Mouse (Mus musculus) ES-Bruce4 (cell line): ENCODE measurements at regions not wholly inside any gene's neighbourhood (a gene's known extent, or its start where the extent isn't known, plus 50 kb on each side); places are given as distances from the start of the nearest gene placed in this dataset.
A peak's percentile ranks its signal among the peaks of the same experiment; 100 is the strongest.

Experiments used
- H3K27ac ChIP-seq: 2 replicates; pipeline ENCODE4 v1.5.1; 2012; ENCODE audit warnings: low read length, inconsistent platforms; ENCODE audit not compliant: insufficient read depth
- H3K27me3 ChIP-seq: 2 replicates; pipeline ENCODE4 v1.6.1; 2012; ENCODE audit warnings: mild to moderate bottlenecking, low read length, inconsistent platforms; ENCODE audit not compliant: control insufficient read depth, poor library complexity, insufficient read depth, severe bottlenecking
- H3K36me3 ChIP-seq: 2 replicates; pipeline ENCODE4 v1.6.1; 2012; ENCODE audit warnings: inconsistent platforms, mild to moderate bottlenecking, low read length, moderate library complexity; ENCODE audit not compliant: control insufficient read depth, poor library complexity, insufficient read depth, severe bottlenecking
- H3K4me1 ChIP-seq: one replicate; pipeline ENCODE4 v1.8.1; 2011; ENCODE audit warnings: low read length; ENCODE audit not compliant: control insufficient read depth, insufficient read depth
- H3K4me3 ChIP-seq: 2 replicates; pipeline ENCODE4 v1.5.1; 2011; ENCODE audit warnings: low read depth, mild to moderate bottlenecking, low read length
- H3K9ac ChIP-seq: 2 replicates; pipeline ENCODE4 v1.6.1; 2012; ENCODE audit warnings: low read depth, mild to moderate bottlenecking, inconsistent platforms; ENCODE audit not compliant: poor library complexity, severe bottlenecking
- H3K9me3 ChIP-seq: replicated peaks from 2 replicates; pipeline ENCODE4 v1.6.1; 2012; ENCODE audit warnings: mild to moderate bottlenecking, low read length, inconsistent platforms; ENCODE audit not compliant: control insufficient read depth, poor library complexity, insufficient read depth, severe bottlenecking
- CTCF ChIP-seq: IDR thresholded peaks from one replicate; pipeline ENCODE4 v1.8.1; 2011; ENCODE audit warnings: low read depth, low read length
- EP300 ChIP-seq: IDR thresholded peaks from 2 replicates; pipeline ENCODE4 v1.6.1; 2011; ENCODE audit warnings: low read depth, low read length; ENCODE audit not compliant: insufficient read depth
- POLR2A ChIP-seq: IDR thresholded peaks from one replicate; pipeline ENCODE4 v1.8.1; 2011; ENCODE audit warnings: low read length; ENCODE audit not compliant: insufficient read depth

- no peak for TF ChIP-seq CTCF
- no peak for TF ChIP-seq POLR2A
- no peak for TF ChIP-seq EP300
- H3K9me3 ChIP-seq: no peaks in the 10 kb centered on the region
- no peaks in the 10 kb centered on the region for H3K36me3 ChIP-seq
- no peaks in the 10 kb centered on the region for H3K27me3 ChIP-seq
- H3K4me3 ChIP-seq: no peak overlapping the region
- H3K27ac ChIP-seq: no peak overlapping the region
- no peak overlapping the region for H3K9ac ChIP-seq
- no peaks in the 10 kb centered on the region for H3K4me1 ChIP-seq
Observed at GRCm38 (mm10) chr7:54734039-54734438, 101.3 kb upstream of the Luzp2 start.

- Histone ChIP-seq H3K4me1 (no peaks in the 10 kb centered on the region), H3K27ac (no peak overlapping the region), H3K36me3 (no peaks in the 10 kb centered on the region), H3K9me3 (no peaks in the 10 kb centered on the region), H3K27me3 (no peaks in the 10 kb centered on the region), H3K9ac (no peak overlapping the region), H3K4me3 (no peak overlapping the region)
- no peak for TF ChIP-seq POLR2A
- TF ChIP-seq EP300: no peak
Observed at GRCm38 (mm10) chr7:54734861-54735260, 100.4 kb upstream of the Luzp2 start.

DNA sequence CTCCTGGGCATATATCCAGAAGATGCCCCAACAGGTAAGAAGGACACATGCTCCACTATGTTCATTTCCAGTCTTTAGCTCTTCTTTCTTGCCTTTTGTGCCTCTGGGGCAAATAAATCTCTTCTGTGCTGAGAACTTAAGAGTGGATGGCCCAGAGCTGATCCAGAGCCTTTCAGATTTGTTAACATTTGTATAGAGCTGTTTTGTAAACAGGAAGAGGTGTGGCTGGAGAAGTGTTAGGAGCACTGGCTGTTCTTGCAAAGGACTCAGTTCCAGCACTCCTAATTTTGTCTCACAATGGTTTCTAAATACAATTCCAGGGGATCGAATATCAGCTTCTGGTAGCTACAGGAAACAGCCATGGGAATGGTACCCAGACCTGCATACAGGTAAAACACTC, 68.0 kb upstream of the Luzp2 start:
- Histone ChIP-seq H3K9me3 (no peaks in the 10 kb centered on the region), H3K36me3 (no peaks in the 10 kb centered on the region), H3K27ac (no peak overlapping the region), H3K9ac (no peak overlapping the region), H3K4me3 (no peak overlapping the region), H3K27me3 (no peaks in the 10 kb centered on the region), H3K4me1 (no peaks in the 10 kb centered on the region)
- no peak for TF ChIP-seq CTCF
- TF ChIP-seq POLR2A: no peak
- TF ChIP-seq EP300: no peak

GRCm38 (mm10) chr7:54768683-54769082, 66.6 kb upstream of the Luzp2 start:
- H3K27ac ChIP-seq: peak overlapping the region; percentile 48; the same call in 1 of the 2 replicates
- H3K4me1 ChIP-seq: no peaks in the 10 kb centered on the region
- H3K9ac ChIP-seq: no peak overlapping the region
- H3K4me3 ChIP-seq: no peak overlapping the region
- TF ChIP-seq POLR2A (no peak), EP300 (peak; percentile 60; the same call in 1 of the 2 replicates), CTCF (no peak)
- no peaks in the 10 kb centered on the region for H3K36me3 ChIP-seq
- H3K27me3 ChIP-seq: no peaks in the 10 kb centered on the region
- no peaks in the 10 kb centered on the region for H3K9me3 ChIP-seq

DNA sequence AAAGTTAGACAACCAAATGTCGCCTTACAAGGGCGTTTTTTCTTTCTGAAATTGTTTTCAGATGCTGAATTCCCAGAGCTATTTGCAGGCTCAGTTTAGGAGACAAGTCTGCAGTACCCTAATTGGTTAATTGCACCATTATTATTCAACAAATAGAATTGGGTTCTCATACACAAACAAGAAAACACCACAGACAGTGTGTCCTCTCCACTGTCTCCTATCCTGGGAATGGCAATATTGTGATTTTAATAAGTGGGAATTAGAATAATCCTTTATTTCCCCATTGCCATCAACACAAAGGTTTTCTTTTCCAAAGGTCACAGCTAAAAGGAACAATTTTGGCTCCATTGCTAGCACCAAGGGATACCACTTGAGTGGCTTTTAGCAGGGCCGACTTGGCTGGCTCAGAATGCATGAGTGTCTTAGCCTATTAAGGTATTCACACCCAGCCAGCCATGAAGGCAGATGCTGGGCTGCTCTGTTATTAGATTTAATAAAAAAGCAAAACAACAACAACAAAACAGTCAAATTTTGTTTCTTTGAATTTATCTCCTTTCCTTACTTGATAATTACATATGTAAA, 53.3 kb upstream of the Luzp2 start:
- Histone ChIP-seq H3K27ac (no peak overlapping the region), H3K36me3 (no peaks in the 10 kb centered on the region), H3K4me3 (no peak overlapping the region), H3K4me1 (no peaks in the 10 kb centered on the region), H3K9me3 (no peaks in the 10 kb centered on the region), H3K9ac (no peak overlapping the region), H3K27me3 (no peaks in the 10 kb centered on the region)
- TF ChIP-seq POLR2A (no peak), EP300 (no peak), CTCF (no peak)

DNA sequence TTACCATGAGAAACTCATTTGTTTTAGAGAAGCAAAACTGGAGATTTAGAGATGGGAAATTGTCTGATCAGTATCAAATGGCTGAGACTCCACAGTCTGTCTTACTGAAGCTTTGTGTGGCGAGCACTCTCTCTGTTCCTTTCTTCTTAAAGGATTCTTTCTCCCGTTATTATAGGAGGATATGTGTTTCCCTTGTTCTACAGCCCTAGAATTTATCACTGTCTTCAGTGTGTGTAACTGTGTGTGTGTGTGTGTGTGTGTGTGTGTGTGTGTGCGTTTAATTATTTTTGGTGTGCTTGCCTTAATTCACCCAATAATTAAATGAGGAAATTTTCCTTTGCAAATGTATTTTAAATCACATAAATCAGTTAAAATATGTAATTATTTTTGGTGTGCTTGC, 52.7 kb upstream of the Luzp2 start:
- no peaks in the 10 kb centered on the region for H3K9me3 ChIP-seq

More for the DNA sequence above, 52.7 kb upstream of the Luzp2 start:
- Histone ChIP-seq H3K36me3 (no peaks in the 10 kb centered on the region), H3K27me3 (no peaks in the 10 kb centered on the region), H3K27ac (no peak overlapping the region), H3K9ac (no peak overlapping the region), H3K4me3 (no peak overlapping the region), H3K4me1 (no peaks in the 10 kb centered on the region)
- TF ChIP-seq CTCF (no peak), POLR2A (no peak), EP300 (no peak)
